Mouse (Mus musculus): ENCODE results near the gene Tnfrsf18.

- TF ChIP-seq CTCF (IDR thresholded peaks at IDR 0.05 in 2 of 3, conservative IDR thresholded peaks at IDR 0.05 in 1 of 3; ENCODE audit: control insufficient read depth in 1 of 3, insufficient read depth in 1 of 3, low read depth in 2 of 3, low read length in 3 of 3, poor library complexity in 1 of 3, severe bottlenecking in 1 of 3): no peak
- TF ChIP-seq EP300 (IDR thresholded peaks at IDR 0.05; ENCODE audit: low read depth in 1 of 2, low read length in 2 of 2): no peak
- TF ChIP-seq POLR2A (IDR thresholded peaks at IDR 0.05; ENCODE audit: control insufficient read depth in 1 of 2, insufficient read depth in 1 of 2, low read depth in 1 of 2, low read length in 2 of 2, poor library complexity in 1 of 2): no peak
- no peak for TF ChIP-seq TAL1 (IDR thresholded peaks at IDR 0.05; ENCODE audit: low read length)
- no peak for TF ChIP-seq MYB (IDR thresholded peaks at IDR 0.05; ENCODE audit: low read depth, low read length)
- TF ChIP-seq ZC3H11A (IDR thresholded peaks at IDR 0.05; ENCODE audit: low read depth, low read length): no peak
- no peak for TF ChIP-seq NELFE (IDR thresholded peaks at IDR 0.05; ENCODE audit: low read depth, low read length)
- no peak for TF ChIP-seq GATA1 (IDR thresholded peaks at IDR 0.05; ENCODE audit: low read depth, low read length)
- TF ChIP-seq SIN3A (IDR thresholded peaks at IDR 0.05; ENCODE audit: low read length): no peak
- no peak for TF ChIP-seq TBP (IDR thresholded peaks at IDR 0.05; ENCODE audit: low read depth, low read length)
- no peak for TF ChIP-seq RAD21 (IDR thresholded peaks at IDR 0.05; ENCODE audit: low read depth, low read length)
These were observed 28.2 kb downstream of the Tnfrsf18 start for GRCm38 (mm10) chr4:156054130-156054529.
